Mouse (Mus musculus): Measurements from ENCODE around the gene Wdr90. TPM values are rescaled to one million over a fixed set of nuclear protein-coding genes. Genes with fewer than 3 reads are reported as not detected.
A peak's percentile ranks its signal among the peaks of the same experiment; 100 is the strongest.

Gene Wdr90
- total RNA-seq, 1 experiment from 2014 or later = 13.0 TPM

DNA sequence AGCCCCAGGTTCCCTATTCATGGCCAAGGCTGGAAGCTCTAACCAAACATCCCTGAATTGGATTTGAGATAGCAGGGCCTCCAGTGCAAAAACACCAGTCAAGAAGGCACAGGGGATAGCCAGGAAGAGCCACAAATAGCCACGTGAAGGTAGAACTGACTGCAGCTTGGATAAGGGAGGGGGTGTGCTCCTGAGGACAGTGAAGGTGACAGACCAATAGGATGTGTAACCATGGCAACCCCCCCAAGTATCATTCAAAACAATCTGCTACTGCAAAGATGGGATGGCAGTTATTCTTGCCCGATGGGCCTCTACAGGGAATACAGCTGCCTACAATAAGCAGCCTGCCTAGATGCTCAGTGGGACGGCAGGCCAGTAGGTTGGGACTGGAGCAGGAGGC, 23.8 kb downstream of the Wdr90 start:
- ATAC-seq (replicated peaks in 1 of 2; ENCODE audit: insufficient read depth in 1 of 2, low FRiP score in 2 of 2, low TSS enrichment in 1 of 2, low read depth in 1 of 2, poor library complexity in 2 of 2, severe bottlenecking in 2 of 2) = no peak

DNA sequence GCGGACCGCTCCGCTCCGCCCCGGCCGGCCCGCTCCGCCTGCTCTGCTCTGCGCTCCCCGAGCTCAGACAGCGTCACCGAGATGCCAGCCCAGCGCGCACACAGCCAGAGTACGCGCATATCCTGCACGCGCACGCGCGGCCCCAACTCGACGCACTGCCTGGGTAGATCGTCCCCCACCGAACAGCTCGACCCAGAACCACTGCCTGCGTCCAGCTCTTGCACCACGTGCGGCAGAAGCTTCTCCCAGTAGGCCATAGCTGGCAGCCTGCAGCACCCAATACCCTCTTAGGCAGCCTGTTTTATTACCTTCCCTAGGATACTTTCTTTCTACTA, 24.3 kb downstream of the Wdr90 start, which contains the start of gene Rhbdl1:
Rhbdl1 (minus strand) TSS at position 220 of the 335 bp plus-strand sequence.
- no peak for ATAC-seq (replicated peaks in 1 of 2; ENCODE audit: insufficient read depth in 1 of 2, low FRiP score in 2 of 2, low TSS enrichment in 1 of 2, low read depth in 1 of 2, poor library complexity in 2 of 2, severe bottlenecking in 2 of 2)

DNA sequence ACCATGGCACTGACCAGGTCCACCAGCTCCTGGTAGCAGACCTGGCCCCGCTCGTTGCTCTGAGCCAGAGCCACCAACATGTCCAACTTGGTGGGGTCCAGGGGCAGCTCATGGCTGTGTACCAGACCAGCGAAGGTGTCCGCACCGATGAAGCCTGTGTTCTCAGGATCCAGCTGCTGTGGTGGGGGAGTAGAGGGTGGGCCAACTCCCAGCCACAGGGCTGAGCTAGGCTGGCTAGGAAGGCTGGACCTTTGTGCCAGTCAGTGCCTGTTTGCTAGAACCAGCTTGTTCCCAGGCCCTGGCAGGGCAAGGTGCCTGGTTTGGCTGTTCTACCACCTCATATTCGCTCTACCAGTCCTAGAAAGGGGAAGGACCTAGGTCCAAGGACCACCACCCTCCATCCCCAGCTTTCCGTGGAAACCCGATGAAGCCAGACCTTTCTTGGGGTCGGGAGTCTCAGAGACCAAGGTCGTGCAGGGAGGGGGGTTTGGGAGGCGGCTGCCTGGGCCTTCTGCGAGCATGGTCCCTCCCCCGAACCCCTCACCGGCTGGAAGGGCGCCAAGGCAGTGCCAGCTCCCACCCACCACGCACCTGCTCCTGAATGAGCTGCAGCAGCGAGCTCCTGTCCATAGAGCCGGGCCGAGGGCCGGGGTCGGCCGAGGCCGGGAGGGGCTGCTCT, 24.8 kb downstream of the Wdr90 start:
- no peak for ATAC-seq (replicated peaks in 1 of 2; ENCODE audit: insufficient read depth in 1 of 2, low FRiP score in 2 of 2, low TSS enrichment in 1 of 2, low read depth in 1 of 2, poor library complexity in 2 of 2, severe bottlenecking in 2 of 2)

DNA sequence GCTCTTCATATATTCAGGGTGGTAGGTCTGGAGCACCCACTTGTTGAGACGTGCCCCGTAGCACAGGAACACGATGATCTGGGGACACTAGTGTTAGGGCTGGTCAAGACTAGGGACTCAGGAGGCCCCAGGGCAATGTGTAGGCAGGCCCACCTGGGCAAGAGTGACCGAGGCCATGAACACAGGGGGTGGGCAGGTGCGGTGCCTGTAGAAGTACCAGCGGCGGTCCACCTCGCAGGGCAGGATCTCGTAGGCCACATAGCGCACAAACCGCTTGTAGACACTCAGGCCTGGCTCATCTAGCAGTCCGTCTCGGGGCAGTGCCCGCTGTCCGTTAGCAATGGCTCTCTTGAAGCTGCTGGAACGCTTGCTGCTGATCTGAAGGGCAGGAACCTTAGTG, 25.5 kb downstream of the Wdr90 start:
- ATAC-seq (replicated peaks in 1 of 2; ENCODE audit: insufficient read depth in 1 of 2, low FRiP score in 2 of 2, low TSS enrichment in 1 of 2, low read depth in 1 of 2, poor library complexity in 2 of 2, severe bottlenecking in 2 of 2) = no peak

DNA sequence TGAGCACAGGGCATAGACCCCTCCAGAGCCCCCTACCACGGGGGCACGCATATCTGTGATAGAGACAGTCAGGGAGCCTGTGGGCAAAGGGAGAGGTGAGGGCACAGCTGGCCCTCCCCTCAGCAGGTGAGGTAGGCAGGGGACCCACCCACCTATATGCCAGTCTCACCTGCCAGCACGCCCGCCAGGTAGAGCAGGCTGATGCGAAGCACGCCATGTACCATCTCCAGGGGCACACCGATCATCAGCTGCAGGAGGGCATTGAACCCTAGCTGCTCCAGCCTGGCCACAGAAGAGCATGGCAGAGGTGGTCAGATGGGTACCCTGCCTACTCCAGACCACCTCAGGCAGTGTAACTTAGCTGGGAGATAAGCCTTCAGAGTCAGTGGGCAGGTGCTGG, 26.0 kb downstream of the Wdr90 start:
- no peak for ATAC-seq (replicated peaks in 1 of 2; ENCODE audit: insufficient read depth in 1 of 2, low FRiP score in 2 of 2, low TSS enrichment in 1 of 2, low read depth in 1 of 2, poor library complexity in 2 of 2, severe bottlenecking in 2 of 2)

DNA sequence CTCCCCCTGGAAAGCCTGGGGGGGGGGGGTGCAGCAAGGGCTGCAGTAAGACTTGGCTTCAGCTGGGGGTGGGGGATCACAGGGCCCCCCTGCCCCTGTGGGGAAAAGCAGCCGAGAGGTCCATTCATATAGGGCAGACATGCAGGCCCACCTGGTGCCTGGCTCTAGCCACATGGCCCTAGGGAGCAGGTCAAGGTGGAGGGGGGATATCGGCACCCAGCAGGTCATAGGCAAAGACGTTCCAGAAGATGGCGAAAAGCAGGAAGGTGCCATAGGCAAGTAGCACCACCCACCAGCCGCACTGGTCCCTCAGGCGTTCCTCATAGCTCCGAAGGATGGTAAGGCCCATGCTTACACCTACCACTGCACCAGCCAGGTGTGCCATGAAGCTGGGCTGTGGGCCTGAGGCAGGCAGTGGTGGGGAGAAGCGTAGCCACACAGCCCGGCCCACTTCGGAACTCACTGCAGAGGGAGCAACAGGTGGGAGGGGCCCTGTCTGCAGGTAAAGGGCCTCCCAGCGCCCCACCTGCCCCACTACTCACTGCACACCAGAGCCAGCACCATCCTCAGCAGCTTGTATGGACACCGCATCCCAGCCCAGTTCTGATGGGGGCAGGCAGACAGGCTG, 26.6 kb downstream of the Wdr90 start:
- ATAC-seq (replicated peaks in 1 of 2; ENCODE audit: insufficient read depth in 1 of 2, low FRiP score in 2 of 2, low TSS enrichment in 1 of 2, low read depth in 1 of 2, poor library complexity in 2 of 2, severe bottlenecking in 2 of 2) = no peak

DNA sequence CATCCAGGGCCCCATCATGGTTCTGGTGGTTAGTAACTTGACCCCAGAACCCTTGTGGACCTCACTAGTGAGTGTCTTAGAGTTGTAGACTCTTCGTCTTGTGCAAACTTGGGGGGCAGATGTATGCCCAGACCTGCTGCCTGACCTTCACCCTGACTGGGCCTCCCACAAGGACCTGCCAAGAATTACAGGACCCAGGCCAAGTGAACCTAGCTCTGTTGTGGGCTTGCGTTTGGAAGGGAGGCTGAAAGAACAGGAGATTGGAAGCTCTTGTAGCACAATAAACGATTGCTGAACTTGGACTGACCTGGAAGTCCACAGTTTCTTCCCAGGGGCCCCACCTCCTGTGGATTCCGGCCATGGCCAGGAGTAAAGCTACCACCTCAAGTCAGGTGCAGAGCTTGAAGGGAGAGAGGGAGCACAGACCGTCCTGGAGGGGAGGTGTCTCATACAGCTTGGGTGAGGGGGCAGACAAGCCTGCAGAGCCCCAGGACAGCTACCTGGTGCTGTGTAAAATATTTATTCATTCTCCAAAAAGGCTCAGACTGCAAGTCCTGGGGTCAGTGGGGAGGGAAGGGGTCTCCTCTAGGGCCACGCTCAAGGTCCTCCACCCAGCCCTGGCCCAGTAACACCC, 27.2 kb downstream of the Wdr90 start:
- ATAC-seq (replicated peaks in 1 of 2; ENCODE audit: insufficient read depth in 1 of 2, low FRiP score in 2 of 2, low TSS enrichment in 1 of 2, low read depth in 1 of 2, poor library complexity in 2 of 2, severe bottlenecking in 2 of 2) = no peak

DNA sequence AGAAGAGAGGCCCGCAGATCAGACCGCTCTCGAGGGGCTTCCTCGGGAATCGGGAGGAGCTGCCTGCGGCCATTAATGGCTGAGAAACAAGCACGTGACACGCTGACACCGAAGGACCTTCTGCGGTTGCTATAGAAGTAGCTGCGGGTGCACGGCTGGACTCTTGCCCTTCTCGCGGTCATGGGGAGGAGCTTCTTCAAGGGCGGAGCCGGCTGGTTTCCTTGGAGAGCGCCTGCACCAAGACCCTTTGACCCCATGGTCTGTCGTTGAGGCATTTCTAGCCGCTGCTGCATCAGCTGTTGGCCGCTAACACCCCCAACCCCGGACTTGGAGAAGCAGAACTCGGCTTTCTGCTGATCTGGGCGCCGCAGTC, 28.0 kb downstream of the Wdr90 start, which contains the start of gene Stub1:
Stub1 (minus strand) TSS at position 114 of the 373 bp plus-strand sequence.
- peak; percentile 14 to 33; a peak in 3 of 4 replicates for ATAC-seq (replicated peaks in 1 of 2; ENCODE audit: insufficient read depth in 1 of 2, low FRiP score in 2 of 2, low TSS enrichment in 1 of 2, low read depth in 1 of 2, poor library complexity in 2 of 2, severe bottlenecking in 2 of 2)

DNA sequence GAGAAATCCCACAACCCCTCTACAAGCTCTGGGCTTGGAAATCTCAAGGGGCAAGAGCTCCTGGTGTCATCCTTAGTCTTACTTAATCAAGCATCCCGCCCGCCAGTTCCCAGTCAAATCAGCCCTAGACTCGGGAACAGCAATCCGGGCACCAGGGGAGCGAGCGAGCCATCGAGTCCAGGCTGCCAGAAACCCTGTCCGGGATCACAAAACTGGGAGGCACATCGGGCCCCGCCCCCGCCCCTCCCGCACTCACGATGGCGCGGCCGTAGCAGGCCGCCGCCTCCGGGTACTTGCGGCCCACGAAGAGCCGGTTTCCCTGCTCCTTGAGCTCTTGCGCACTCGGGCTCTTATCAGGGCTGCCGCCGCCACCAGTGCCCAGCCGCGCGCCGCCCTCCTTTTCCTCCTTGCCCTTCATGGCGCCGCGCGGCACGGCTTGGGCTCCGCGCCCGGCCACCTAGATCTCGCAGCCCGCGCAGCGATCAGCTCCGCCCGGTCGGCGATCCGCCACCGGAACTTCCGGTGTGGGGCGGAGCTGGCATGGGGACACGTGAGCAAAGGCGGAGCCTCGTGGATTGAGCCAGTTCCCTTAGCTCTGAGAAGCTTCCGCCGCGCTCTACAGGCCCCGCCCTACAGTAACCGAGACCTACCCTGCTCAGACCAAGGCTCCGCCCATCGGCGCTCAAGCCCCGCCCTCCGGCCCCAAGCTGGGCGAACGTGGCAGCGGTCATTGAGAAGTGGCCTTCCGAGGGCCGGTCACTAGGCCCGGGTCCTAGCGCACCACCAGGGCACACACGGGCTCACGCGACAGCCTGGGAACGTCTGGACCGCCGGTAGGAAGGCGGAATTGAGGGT, 28.6 kb downstream of the Wdr90 start:
- peak; percentile 81 to 86 for ATAC-seq (replicated peaks in 1 of 2; ENCODE audit: insufficient read depth in 1 of 2, low FRiP score in 2 of 2, low TSS enrichment in 1 of 2, low read depth in 1 of 2, poor library complexity in 2 of 2, severe bottlenecking in 2 of 2)

DNA sequence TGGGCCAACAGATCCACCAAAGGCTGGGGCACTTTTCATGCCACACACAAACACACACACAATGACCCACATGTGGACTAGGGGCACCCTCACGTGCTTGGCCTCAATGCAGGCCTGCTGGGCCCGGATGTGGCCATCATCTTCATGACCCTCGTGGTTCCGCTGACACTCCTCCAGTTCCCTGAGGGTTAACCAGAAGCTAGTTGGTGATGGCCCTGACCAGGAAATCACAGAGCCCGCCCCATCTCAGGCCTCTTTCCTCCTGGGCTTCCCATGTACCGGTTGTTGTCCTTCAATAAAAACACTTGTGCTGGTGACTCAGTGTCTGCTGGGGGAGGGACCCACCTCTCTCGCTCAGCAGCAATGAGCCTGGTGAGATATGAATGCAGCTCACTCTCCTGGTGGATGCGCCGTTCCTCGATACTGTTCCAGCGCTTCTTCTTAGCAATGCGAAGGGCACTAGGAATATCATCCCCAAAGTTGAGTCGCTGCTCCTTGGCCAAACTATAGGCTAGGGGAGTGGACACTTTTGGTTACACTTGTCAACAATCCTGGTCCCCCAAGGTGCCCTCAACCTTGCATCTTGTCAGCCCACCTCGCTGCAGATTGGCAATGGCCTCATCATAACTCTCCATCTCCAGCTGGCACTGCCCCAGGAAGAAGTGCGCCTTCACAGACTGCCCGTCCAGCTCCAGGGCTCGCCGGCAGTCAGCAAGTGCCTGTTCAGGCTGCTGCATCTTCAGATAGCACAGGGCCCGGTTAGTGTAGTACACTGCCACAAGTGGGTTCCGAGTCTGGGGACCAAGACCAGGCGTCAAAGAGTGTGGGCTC, 29.6 kb downstream of the Wdr90 start:
- no peak for ATAC-seq (replicated peaks in 1 of 2; ENCODE audit: insufficient read depth in 1 of 2, low FRiP score in 2 of 2, low TSS enrichment in 1 of 2, low read depth in 1 of 2, poor library complexity in 2 of 2, severe bottlenecking in 2 of 2)

DNA sequence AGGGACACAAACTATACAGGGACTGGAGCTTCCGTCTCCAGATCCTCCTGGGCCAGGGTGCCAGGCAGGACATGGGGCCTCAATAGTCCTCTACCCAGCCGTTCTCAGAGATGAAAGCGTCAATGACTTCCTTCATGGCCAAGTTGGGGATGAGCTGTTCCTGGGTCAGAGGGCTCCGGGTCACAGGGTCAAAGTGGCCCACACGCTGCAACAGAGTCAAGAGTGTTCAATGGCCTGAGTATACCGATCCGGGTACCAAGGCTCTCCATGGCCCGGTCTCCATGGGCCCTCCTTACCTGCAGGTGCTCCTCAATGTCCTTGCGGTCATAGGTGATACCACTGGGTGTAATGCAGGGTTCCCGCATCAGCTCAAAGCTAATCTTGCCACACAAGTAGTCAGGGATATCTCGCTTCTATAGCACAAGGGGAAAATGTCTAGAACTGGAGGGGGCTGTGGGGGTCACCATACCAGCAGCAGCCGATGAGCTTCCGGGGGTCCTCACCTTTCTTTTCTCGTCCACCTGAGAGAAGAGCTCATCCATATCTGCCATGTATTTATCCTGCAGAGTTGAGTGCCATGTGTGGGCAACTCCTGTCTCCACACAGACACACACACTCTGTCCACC, 30.4 kb downstream of the Wdr90 start:
- no peak for ATAC-seq (replicated peaks in 1 of 2; ENCODE audit: insufficient read depth in 1 of 2, low FRiP score in 2 of 2, low TSS enrichment in 1 of 2, low read depth in 1 of 2, poor library complexity in 2 of 2, severe bottlenecking in 2 of 2)

DNA sequence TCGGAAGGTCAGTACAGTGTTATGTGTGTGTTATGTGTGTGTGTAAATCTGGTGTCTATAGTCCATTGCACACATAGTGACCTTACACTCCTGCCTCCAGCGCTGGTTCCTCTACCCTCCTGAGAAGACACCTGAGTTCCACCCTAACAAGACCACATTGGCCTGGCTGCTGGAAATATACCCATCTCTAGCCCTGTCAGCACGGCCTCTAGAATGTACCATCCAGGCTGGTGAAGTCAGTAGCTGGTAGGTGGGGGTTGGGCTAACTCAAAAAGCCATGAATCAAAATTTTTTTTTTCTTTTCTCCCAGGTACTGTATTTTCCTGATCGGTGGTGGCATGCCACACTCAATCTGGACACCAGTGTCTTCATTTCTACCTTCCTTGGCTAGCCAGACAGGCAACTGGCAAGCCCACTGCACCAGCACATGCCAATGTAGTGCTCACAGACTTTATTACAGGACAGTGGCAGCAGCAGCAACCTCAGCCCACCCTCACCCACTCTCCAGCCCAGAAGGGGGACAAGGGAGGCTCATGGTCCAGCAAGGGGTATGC, 31.0 kb downstream of the Wdr90 start:
- no peak for ATAC-seq (replicated peaks in 1 of 2; ENCODE audit: insufficient read depth in 1 of 2, low FRiP score in 2 of 2, low TSS enrichment in 1 of 2, low read depth in 1 of 2, poor library complexity in 2 of 2, severe bottlenecking in 2 of 2)

DNA sequence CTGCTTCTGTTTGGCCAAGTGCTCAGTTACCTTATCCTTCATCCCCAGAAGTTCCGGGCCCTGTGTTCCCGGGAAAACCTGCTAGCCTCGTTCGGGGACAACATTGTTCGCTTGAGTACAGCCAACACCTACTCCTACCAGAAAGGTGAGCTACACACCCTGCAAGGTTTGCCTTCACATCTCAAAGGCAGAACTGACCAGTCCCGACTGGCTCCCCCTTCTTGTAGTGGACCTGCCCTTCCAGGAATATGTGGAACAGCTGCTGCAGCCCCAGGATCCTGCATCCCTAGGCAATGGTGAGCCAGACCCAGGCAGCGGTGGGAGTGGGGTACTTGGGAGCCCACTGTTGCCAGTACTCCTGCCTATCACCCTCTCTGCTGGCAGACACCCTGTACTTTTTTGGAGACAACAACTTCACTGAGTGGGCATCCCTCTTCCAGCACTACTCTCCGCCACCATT, 31.7 kb downstream of the Wdr90 start:
- no peak for ATAC-seq (replicated peaks in 1 of 2; ENCODE audit: insufficient read depth in 1 of 2, low FRiP score in 2 of 2, low TSS enrichment in 1 of 2, low read depth in 1 of 2, poor library complexity in 2 of 2, severe bottlenecking in 2 of 2)

DNA sequence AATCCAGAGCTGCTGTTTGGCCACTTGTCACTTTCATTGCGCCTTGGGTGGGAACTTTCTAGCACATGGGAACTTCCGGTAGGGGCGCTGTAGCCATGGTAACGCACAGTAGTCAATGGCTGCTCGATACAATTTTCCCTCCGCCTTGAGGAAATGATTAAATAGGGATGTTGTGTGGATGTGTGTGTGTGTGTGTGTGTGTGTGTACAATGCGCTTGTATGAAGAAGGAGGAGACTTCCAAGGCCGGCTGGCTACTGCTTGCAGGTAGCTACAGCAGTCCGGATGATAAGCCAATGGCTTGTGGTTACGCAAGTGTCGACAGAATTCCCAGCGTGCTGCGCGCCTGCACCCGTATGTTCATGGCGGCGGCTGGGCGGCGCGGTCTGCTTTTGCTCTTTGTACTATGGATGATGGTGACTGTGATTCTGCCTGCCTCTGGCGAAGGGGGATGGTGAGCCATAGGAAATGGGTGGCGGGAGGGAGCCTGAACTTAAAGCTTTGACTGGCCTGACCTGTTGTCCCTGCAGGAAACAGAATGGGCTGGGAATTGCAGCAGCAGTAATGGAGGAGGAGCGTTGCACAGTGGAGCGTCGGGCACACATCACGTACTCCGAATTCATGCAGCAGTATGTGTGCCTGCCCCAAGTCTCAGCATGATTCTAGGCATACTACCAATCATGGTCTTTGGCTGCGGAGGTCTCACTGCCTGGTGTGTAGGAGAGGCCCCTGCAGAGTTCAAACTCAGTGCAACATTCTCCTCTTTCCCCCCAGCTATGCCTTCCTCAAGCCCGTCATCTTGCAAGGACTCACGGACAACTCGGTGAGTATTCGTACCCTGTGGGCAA, 32.4 kb downstream of the Wdr90 start, which contains the start of gene Jmjd8:
Jmjd8 (plus strand) TSS at position 156 of the 846 bp plus-strand sequence.
- peak in 1 of 2 experiments; percentile 37; a peak in 3 of 4 replicates for ATAC-seq (replicated peaks in 1 of 2; ENCODE audit: insufficient read depth in 1 of 2, low FRiP score in 2 of 2, low TSS enrichment in 1 of 2, low read depth in 1 of 2, poor library complexity in 2 of 2, severe bottlenecking in 2 of 2)

DNA sequence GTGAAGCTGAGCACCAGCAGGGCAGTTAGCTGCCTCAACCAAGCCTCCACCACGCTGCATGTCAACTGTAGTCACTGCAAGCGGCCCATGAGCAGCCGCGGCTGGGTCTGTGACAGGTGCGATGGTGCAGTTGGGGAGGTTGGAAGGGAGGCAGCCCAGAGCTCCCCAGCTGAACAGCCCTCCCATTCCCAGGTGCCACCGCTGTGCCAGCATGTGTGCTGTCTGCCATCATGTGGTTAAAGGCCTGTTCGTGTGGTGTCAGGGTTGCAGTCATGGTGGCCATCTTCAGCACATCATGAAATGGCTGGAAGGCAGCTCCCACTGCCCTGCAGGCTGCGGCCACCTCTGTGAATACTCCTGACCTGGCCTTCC, 33.1 kb downstream of the Wdr90 start:
- ATAC-seq (replicated peaks in 1 of 2; ENCODE audit: insufficient read depth in 1 of 2, low FRiP score in 2 of 2, low TSS enrichment in 1 of 2, low read depth in 1 of 2, poor library complexity in 2 of 2, severe bottlenecking in 2 of 2) = no peak

Data from hematopoietic stem cell, adult 5-6 weeks (primary cell).